Mouse (Mus musculus): ENCODE data around the gene Cdkn2aip.

Gene Cdkn2aip

GRCm38 (mm10) chr8:47695431-47696105 lies 18.2 kb downstream of the Cdkn2aip start:
- CTCF ChIA-PET = no interaction called here

DNA sequence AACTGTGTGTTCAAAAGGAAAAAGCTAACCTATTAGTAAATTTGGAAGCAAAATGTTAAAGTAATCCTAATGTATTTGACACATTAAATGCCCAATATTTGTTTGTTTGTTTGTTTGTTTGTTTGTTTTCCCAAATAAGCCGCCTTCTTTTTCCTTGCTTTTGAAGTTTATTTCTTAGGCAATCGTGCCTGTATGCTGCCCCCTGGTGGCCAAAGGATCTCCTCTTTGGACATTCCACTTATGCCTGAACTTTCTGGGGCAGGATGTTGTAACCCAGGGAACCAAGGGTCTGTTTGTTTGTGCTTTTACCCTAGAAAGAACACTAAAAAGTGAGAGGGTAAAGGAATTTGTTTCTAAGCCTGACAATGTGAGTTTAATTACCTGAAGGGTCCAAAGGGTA lies 20.6 kb downstream of the Cdkn2aip start:
- CTCF ChIA-PET = interaction anchor here (0.7 kb wide), 1 partner anchor 45 kb away, joined by 6 read pairs; no protein-coding TSS in a partner anchor

DNA sequence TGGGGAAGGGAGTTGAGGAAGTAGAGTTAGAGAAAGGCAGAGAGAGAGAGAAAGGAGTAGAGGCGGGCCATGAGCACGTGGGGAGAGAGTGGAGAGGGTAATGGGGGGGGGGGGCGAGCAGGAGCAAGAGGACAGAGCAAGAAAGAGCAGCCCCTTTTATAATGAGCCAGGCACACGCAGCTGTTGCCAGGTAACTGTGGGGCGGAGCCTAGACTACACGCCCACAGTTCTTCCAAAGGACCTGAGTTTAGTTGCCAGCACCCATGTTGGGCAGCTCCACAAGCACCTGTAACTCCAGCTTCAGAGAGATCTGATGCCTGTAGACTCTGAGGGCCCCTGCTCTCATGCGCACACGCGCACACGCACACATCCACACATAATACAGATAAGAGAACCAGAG lies 21.9 kb downstream of the Cdkn2aip start:
- CTCF ChIA-PET = no interaction called here

GRCm38 (mm10) chr8:47691303-47691702 lies 22.4 kb downstream of the Cdkn2aip start:
- CTCF ChIA-PET = no interaction called here

DNA sequence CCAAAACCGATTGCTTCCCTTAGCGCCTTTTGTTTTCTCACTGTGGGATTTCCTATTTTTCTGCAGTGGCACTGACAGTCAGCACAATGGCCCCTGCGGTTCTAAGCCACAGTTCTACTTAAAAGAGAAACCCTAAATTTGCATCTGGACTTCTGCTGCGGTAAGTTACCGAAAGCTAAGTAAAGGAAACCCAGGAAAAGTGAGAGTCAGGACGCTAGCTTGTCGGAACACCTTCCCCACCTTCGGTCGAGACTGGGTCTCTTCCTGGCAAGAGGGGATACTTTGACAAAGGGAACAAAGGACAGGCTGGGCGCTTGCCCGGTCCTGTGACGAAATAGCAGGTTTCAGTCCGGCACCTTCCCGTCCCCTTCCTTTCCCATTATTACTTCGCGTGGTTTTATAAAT lies 23.1 kb downstream of the Cdkn2aip start:
- CTCF ChIA-PET = interaction anchor here (0.5 to 0.9 kb wide), 2 partner anchors 10 to 15 kb away, joined by 3 to 13 read pairs; no protein-coding TSS in a partner anchor

GRCm38 (mm10) chr8:47689704-47690326 lies 23.9 kb downstream of the Cdkn2aip start:
- CTCF ChIA-PET = no interaction called here

DNA sequence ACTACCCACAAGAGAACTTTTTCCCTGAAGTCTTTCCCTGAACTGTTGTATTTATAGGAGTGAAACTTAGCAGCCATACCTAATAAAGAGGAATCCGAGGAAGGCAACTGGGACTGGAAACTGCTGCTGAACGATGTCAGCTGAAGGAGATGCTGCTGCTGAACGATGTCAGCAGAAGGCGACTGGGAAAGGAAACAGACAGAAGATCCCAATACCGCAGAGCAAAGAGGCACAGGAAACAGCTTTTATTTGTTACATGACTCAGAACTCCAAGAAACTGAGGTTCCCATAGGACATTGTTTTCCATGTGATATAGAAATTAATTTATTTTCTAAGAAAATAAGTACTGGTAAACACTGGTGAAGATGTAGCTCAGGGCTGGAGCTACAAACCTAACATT lies 29.3 kb downstream of the Cdkn2aip start:
- CTCF ChIA-PET = no interaction called here

DNA sequence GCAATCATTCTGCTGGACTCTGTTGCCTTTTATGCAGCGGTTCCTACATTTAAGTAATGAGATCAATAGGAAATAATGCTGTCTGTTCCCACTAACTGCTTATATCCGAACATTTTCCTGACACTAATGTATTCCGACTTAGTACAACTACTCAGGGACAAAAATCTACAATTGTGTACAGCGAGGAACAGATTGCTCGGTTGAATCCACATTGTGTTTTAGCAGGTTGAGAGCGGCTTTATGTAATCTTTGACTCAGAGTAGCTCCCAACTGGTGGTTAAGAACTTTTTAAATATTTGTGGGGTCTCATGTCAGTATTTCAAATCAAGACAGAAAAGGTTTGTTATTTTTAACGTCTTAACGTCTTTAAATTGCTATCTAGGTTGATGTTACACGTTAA lies 29.7 kb downstream of the Cdkn2aip start:
- CTCF ChIA-PET = no interaction called here

DNA sequence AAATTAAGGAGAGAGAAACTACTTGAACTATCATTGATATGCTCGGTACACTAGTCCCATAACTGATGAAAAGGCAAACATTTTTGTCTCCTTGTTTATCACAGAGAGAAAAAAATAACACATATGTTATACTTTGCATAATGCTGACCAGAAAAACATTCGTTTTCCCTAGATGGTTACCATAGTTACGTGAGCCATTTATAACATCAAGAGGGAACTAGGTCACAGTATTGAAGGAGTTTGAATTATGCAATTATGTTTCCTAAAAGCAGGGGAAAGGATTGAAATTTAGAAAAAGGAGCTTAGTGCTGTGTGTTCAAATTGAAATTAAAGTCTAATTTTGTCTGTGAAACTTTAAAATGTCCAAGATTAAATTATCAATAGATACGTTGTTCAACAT lies 33.4 kb downstream of the Cdkn2aip start:
- CTCF ChIA-PET = no interaction called here

- CTCF ChIA-PET = interaction anchor here (0.8 kb wide), 1 partner anchor 1628 kb away, joined by 3 read pairs; no protein-coding TSS in a partner anchor
These were observed 34.1 kb downstream of the Cdkn2aip start for GRCm38 (mm10) chr8:47679603-47680002.

GRCm38 (mm10) chr8:47676631-47677030 lies 37.1 kb downstream of the Cdkn2aip start:
- CTCF ChIA-PET = interaction anchor here (0.6 to 1.2 kb wide), 2 partner anchors 13 to 14 kb away, joined by 13 to 27 read pairs; no protein-coding TSS in a partner anchor

GRCm38 (mm10) chr8:47676224-47676623 lies 37.5 kb downstream of the Cdkn2aip start:
- CTCF ChIA-PET = interaction anchor here (0.6 to 1.2 kb wide), 2 partner anchors 13 to 14 kb away, joined by 13 to 27 read pairs; no protein-coding TSS in a partner anchor

DNA sequence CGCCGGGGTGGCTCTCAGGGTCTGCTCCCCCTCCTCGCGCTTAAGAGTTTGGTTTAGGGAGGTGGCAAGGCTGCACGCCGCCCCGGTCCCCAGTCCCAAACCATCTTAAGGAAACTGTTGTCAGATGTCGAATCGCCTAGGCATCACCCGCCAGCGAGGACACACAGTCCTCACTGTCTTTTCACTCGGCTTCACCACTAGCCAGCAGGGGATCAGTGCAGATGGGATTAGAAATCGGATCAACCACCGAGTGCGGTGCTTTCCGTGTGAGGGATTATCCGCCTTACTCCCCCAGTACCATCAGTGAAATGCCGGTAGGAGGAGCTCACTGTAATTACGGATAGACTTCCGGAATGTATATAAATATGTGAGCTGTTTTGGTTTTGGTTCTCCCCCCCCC lies 37.9 kb downstream of the Cdkn2aip start:
- CTCF ChIA-PET = interaction anchor here (0.6 to 1.2 kb wide), 2 partner anchors 12 to 15 kb away, joined by 13 to 27 read pairs; no protein-coding TSS in a partner anchor

DNA sequence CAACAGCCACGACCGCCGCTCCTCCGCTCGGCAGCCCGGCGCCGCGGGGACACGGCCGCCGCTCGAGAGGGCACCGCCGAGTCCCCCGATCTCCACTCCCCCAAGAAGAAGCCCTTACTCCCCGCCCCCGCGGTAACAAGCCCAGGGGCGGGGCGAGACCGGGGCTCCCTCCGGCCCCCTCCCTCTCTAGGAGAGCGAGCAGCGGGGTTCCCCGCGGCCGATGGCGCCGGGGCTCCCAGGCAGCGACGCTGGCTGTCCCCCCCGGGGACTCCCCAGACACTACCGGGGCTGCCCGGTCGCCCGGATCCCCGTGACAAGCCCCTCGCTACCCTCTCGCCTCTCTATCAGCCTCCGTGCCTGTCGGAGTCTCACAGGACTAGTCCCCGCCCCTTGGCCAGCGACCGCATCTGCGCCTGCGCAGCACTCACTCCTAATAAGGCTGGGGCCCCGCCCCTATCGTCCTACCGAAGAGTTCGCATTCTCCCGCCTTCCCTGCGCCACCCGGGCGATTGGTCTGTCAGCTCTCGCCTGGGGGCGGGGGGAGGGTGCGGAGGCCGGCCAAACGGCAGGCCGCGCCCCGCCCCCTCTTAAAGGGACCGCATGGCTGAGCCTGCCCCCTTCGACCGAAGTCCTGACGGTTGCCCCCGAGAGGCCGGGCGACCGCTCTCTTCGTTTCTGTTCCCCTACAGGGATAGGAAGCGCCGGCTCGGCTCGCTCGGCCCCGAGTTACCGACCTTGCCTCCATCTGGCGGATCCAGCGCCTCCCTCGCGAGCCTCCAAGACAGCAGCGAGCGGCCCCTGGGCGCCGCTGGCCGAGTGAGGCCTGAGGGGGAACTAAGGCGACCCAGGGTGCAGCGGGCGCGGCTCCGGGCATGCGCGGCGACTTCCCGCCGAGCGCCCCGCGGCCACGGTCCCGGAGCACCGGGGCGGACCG lies 38.7 kb downstream of the Cdkn2aip start, which contains the start of gene Ing2:
Gene Ing2 (minus strand): TSS at position 780 of the 934 bp plus-strand sequence.
- CTCF ChIA-PET = interaction anchor here (1.2 kb wide), 1 partner anchor 12 kb away, joined by 27 read pairs; no protein-coding TSS in a partner anchor

- CTCF ChIA-PET = no interaction called here
These were observed 39.5 kb downstream of the Cdkn2aip start for GRCm38 (mm10) chr8:47674140-47674776.

DNA sequence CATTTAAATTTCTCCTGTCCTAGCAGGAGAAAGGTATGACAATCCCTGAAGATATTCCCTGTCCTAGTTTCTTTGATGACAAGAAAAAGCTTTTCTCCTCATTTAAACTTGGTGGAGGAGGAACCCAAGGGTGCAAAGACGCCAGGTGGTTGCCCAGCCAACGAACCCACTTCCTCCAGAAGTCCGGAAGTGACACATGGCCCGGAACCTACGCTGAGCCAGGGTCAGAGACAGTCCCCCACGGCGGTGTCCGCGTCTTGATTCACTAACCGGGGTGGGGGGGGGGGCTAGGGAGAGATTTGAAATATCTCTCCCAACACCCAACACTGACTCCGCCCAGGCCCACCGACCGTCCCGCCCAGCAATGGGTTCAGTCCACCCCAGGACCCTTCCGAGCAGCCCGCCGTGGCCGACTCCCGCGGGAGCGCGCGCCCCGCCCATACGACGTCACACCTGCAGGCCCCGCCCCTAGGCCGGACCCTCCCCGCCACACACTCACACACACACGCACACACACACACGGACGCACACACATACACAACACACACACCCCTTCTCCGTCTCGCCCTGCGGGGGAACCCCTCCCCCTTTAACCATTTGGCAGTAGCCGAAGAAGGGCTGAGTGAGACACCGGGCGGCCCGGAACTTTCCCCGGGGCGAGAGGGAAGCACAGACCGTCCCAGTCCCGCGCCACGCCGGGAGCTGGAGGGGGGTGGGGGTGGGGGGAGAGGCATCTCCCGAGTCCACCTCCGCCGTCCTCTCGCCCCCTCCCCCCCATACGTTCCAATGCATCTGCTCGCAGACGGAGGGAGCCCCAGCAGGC lies 40.2 kb downstream of the Cdkn2aip start:
- CTCF ChIA-PET = no interaction called here

DNA sequence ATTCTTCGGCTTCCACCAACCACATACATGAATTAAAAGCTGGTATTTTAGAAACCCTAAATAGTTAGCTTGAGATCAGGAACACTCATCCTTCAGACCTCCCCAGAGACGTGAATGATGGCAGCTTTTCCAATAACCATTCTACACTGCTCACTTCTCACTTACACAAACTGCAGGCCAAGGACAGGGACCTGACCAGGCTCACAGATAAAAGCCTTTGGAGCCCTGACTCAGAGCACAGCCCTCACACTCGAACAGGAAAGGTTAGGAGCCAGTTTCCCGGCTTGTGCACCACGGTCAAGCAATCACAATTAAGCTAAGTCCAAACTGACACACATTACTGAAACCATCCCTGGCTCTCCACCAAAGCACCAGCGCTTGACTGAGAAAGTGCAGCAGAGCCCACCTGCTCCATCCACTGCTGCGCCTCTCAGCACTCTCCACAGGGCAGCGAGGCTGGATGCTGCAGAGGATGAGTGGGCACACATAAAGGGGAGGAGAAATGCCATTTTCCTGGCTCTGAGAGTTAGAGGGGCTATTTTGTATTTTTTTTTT lies 49.4 kb downstream of the Cdkn2aip start:
- CTCF ChIA-PET = no interaction called here

DNA sequence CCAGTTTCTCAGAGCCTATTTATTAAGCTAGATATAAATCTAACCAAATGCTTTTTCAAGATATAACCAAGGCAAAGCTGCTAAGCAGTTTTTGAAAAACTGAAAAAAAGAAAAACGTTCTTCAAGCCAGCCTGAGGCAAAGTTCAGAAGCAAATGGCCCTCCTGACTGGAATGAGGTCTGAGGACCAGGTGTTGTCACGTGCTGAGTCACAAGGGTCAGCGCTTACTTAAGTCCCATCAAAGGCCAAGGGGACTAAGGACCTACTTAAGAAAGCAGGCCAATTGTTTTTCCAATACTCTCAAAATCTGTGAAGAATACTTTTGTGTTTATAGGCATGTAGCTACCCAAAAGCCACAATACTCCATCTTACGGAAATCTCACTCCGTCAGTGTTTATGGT lies 50.5 kb downstream of the Cdkn2aip start:
- CTCF ChIA-PET = interaction anchor here (0.7 kb wide), 1 partner anchor 13 kb away, joined by 27 read pairs; no protein-coding TSS in a partner anchor

DNA sequence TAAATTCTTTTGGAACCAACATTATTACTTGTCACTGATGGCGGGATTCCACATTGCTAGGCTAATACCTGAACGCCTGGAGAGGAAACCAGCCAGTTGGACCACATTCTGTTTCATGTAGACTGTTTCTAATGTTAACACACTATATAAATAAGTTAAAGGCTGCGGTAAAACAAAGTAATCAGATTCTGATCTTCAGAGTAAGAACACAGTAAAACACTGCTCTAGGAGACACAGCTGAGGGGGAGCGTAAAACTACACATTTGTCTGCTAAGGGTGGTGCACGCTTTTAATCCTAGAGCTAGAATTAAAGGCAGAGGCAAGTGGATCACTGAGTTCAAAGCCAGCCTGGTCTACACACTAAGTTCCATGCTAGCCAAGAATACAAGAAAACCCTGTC lies 51.0 kb downstream of the Cdkn2aip start:
- CTCF ChIA-PET = no interaction called here

DNA sequence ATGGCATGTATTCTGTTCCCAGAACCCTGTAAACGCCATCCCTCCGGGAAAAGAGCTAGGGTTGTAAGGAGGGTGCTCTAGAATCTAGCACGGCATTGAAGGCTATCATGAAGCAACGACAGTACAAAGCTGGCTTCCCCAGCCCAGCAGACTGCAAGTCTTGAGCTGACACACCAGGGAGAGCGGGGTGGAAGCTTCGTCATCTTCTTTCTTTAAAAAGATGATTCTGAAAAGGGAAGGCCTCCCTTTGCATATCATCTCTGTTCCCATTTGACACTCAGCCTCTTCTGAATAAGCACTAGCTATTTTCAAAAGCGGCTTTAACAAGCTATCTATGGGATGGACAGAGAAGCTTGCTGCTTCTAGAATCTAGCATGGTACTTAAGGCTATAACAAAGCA lies 53.3 kb downstream of the Cdkn2aip start:
- CTCF ChIA-PET = no interaction called here

All from spleen, embryonic (tissue).